Mouse (Mus musculus) brain, embryonic 14.5 days (tissue): ENCODE results near the gene Ppia.

ENCODE experiments used
- CTCF ChIP-seq: fragments of 200-500 bp; IDR thresholded peaks from 2 replicates; pipeline ENCODE4 v1.5.1; 2012; ENCODE audit warnings: inconsistent platforms, mild to moderate bottlenecking, moderate library complexity, borderline replicate concordance; ENCODE audit not compliant: insufficient read depth, insufficient read length; ENCODE audit errors: extremely low read depth
- POLR2A ChIP-seq: fragments of 200-500 bp; IDR thresholded peaks from 2 replicates; pipeline ENCODE4 v1.6.1; 2012; ENCODE audit warnings: mild to moderate bottlenecking, inconsistent platforms, borderline replicate concordance; ENCODE audit not compliant: poor library complexity, insufficient read depth, insufficient read length, severe bottlenecking; ENCODE audit errors: extremely low read depth

DNA sequence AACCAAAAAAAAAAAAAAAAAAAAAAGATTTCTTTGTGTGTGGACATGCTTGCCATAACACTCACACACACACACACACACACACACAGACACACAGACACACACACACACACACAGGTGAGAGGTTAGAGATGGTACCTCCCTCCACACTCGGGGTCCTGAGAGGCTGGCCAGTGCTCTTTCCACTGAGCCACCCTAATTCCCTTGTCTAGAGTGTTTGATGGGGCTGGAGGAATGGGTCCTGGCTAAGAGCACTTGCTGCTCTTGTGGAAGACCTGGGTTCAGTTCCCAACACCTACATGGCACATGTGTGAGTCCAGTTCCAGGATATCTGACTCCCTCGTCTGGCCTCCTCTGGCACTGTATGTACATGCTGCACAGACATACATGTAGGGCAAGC is 22.4 kb downstream of the Ppia start:
- TF ChIP-seq CTCF (no peak), POLR2A (no peak)
